Mouse (Mus musculus) CD8-positive naive resting alpha-beta T cell, adult 2 months (primary cell): Measurements from ENCODE around the gene Cdkal1.

Source experiments
- DNase-seq, 2 experiments: peaks; one replicate each; pipeline ENCODE4 v3.0.0; 2022; ENCODE audit warnings: low read depth in 2 of 2, low spot score in 2 of 2

The Cdkal1 gene

GRCm38 (mm10) chr13:29855281-29856031, at the start of gene Cdkal1:
Cdkal1 (minus strand) TSS chr13:29855674.
- DNase-seq = peak; percentile 58 to 67

GRCm38 (mm10) chr13:29903341-29903740, 47.9 kb upstream of the Cdkal1 start:
- DNase-seq = no peak

GRCm38 (mm10) chr13:29902676-29903075, 47.2 kb upstream of the Cdkal1 start:
- no peak for DNase-seq

- DNase-seq = no peak
Observed at GRCm38 (mm10) chr13:29901641-29902040, 46.2 kb upstream of the Cdkal1 start.

- no peak for DNase-seq
Observed at GRCm38 (mm10) chr13:29866780-29867179, 11.3 kb upstream of the Cdkal1 start.

GRCm38 (mm10) chr13:29864331-29864730, 8.9 kb upstream of the Cdkal1 start:
- no peak for DNase-seq

GRCm38 (mm10) chr13:29860087-29860486, 4.6 kb upstream of the Cdkal1 start:
- no peak for DNase-seq

- DNase-seq = peak in 1 of 2 experiments; percentile 14
Observed at GRCm38 (mm10) chr13:29857436-29857835, 2.0 kb upstream of the Cdkal1 start.

- DNase-seq = no peak
Observed at GRCm38 (mm10) chr13:29854876-29855275, 598 bp downstream of the Cdkal1 start.

GRCm38 (mm10) chr13:29838409-29839047, 16.9 kb downstream of the Cdkal1 start:
- DNase-seq = peak in 1 of 2 experiments; percentile 11

GRCm38 (mm10) chr13:29835170-29835569, 20.3 kb downstream of the Cdkal1 start:
- DNase-seq = peak in 1 of 2 experiments; percentile 5

- DNase-seq = no peak
Observed at GRCm38 (mm10) chr13:29833751-29834150, 21.7 kb downstream of the Cdkal1 start.

GRCm38 (mm10) chr13:29831126-29831525, 24.3 kb downstream of the Cdkal1 start:
- DNase-seq = no peak

- no peak for DNase-seq
Observed at GRCm38 (mm10) chr13:29828032-29828431, 27.4 kb downstream of the Cdkal1 start.

GRCm38 (mm10) chr13:29826469-29826868, 29.0 kb downstream of the Cdkal1 start:
- DNase-seq = no peak

GRCm38 (mm10) chr13:29826041-29826440, 29.4 kb downstream of the Cdkal1 start:
- DNase-seq = no peak

GRCm38 (mm10) chr13:29824797-29825196, 30.7 kb downstream of the Cdkal1 start:
- DNase-seq = no peak

GRCm38 (mm10) chr13:29824326-29824725, 31.1 kb downstream of the Cdkal1 start:
- no peak for DNase-seq

- no peak for DNase-seq
Observed at GRCm38 (mm10) chr13:29823906-29824305, 31.6 kb downstream of the Cdkal1 start.

GRCm38 (mm10) chr13:29823487-29823886, 32.0 kb downstream of the Cdkal1 start:
- DNase-seq = no peak

- DNase-seq = no peak
Observed at GRCm38 (mm10) chr13:29819910-29820583, 35.4 kb downstream of the Cdkal1 start.

GRCm38 (mm10) chr13:29819147-29819546, 36.3 kb downstream of the Cdkal1 start:
- DNase-seq = peak in 1 of 2 experiments; percentile 5
